Mouse (Mus musculus): ENCODE results near the gene Zfp791. TPM values are rescaled to one million over a fixed set of nuclear protein-coding genes. Genes with fewer than 3 reads are reported as not detected.

Zfp791 gene
- polyA plus RNA-seq, 1 experiment from 2014 or later, result 3.1 TPM

DNA sequence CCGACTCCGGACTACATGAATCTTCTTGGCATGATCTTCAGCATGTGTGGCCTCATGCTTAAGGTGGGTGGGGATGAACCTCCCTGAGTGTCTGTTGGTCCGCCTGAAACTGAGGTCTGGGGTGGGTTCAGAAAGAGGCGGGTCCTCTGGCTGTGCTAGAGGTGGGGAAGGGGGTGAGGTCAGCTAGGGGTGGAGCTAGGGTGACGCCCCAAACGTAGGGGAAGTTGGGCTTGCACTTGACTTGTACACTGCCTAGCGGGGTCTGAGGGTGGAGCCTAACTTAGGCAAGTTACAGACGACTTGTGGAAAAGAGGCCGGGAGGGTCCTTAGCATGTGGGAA, 41.7 kb downstream of the Zfp791 start, which contains the start of gene Wdr83:
Wdr83 (minus strand) TSS at position 91 of the 340 bp plus-strand sequence.
- peak within 1 kb of the TSS; percentile 96 for H3K4me2 ChIP-seq
- WGBS, result 0% methylated on average over 9 of the region's 9 CpGs
- peaks cover 23% of the 10 kb centered on the region for H3K36me3 ChIP-seq
- peaks cover 41% of the 10 kb centered on the region for H3K4me1 ChIP-seq (replicated peaks)
- H3K9ac ChIP-seq, result peak within 1 kb of the TSS; percentile 91
- peak; percentile 41 for ATAC-seq (ENCODE audit: low FRiP score)
- no peaks in the 10 kb centered on the region for H3K27me3 ChIP-seq
- peak within 1 kb of the TSS; percentile 88 for H3K4me3 ChIP-seq
- no peaks in the 10 kb centered on the region for H3K9me3 ChIP-seq
- peak within 1 kb of the TSS; percentile 76 for H3K27ac ChIP-seq

GRCm38 (mm10) chr8:85080532-85081215, 42.2 kb downstream of the Zfp791 start, which contains the start of gene Wdr83os:
Wdr83os (plus strand) TSS chr8:85080740.
- H3K9me3 ChIP-seq, result no peaks in the 10 kb centered on the region
- peak within 1 kb of the TSS; percentile 76 for H3K27ac ChIP-seq
- peaks cover 41% of the 10 kb centered on the region for H3K4me1 ChIP-seq (replicated peaks)
- peak within 1 kb of the TSS; percentile 96 for H3K4me2 ChIP-seq
- H3K4me3 ChIP-seq, result peak within 1 kb of the TSS; percentile 88
- H3K36me3 ChIP-seq, result peaks cover 28% of the 10 kb centered on the region
- peak within 1 kb of the TSS; percentile 91 for H3K9ac ChIP-seq
- peak; percentile 21; the same call in 1 of the 2 replicates for ATAC-seq (ENCODE audit: low FRiP score)
- H3K27me3 ChIP-seq, result no peaks in the 10 kb centered on the region
- 0% methylated on average over 30 of the region's 30 CpGs for WGBS

DNA sequence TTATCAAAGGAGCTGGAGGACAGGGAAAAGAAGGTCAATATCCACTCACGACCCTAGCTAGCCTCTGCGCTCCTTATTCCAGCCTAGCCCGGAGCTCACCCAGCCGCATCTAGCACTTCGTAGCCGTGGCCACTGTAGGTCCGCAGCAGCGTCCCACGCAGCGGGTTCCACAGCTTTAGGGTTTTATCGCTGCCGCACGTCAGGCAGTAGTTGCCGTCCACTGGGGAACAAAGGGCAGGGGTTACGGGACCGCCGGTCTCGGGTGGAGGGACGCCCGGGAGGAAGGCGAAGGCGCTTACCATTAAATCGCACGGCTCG, 42.7 kb downstream of the Zfp791 start:
- peak overlapping the region; percentile 91 for H3K9ac ChIP-seq
- peak overlapping the region; percentile 88 for H3K4me3 ChIP-seq
- under 1% methylated on average over 25 of the region's 25 CpGs for WGBS
- peaks cover 28% of the 10 kb centered on the region for H3K36me3 ChIP-seq
- peaks cover 41% of the 10 kb centered on the region for H3K4me1 ChIP-seq (replicated peaks)
- no peaks in the 10 kb centered on the region for H3K9me3 ChIP-seq
- no peaks in the 10 kb centered on the region for H3K27me3 ChIP-seq
- H3K27ac ChIP-seq, result peak overlapping the region; percentile 76
- ATAC-seq (ENCODE audit: low FRiP score), result no peak
- H3K4me2 ChIP-seq, result peak overlapping the region; percentile 96

- Histone ChIP-seq H3K9me3 (no peaks in the 10 kb centered on the region), H3K27me3 (no peaks in the 10 kb centered on the region), H3K4me1 (replicated peaks) (peaks cover 37% of the 10 kb centered on the region), H3K36me3 (peaks cover 48% of the 10 kb centered on the region), H3K9ac (0 out of 2 replicates have a peak overlapping the region, but pooled peaks have one; percentile 39), H3K4me3 (no peak overlapping the region), H3K27ac (no peak overlapping the region), H3K4me2 (no peak overlapping the region)
- no peak for ATAC-seq (ENCODE audit: low FRiP score)
- 0% methylated on average over 2 of the region's 2 CpGs for WGBS
Observed at GRCm38 (mm10) chr8:85076993-85077392, 45.9 kb downstream of the Zfp791 start.

- 82% methylated on average over 9 of the region's 9 CpGs for WGBS
- Histone ChIP-seq H3K4me2 (no peak overlapping the region), H3K36me3 (peaks cover 48% of the 10 kb centered on the region)
Observed at GRCm38 (mm10) chr8:85076001-85076400, 46.9 kb downstream of the Zfp791 start.

DNA sequence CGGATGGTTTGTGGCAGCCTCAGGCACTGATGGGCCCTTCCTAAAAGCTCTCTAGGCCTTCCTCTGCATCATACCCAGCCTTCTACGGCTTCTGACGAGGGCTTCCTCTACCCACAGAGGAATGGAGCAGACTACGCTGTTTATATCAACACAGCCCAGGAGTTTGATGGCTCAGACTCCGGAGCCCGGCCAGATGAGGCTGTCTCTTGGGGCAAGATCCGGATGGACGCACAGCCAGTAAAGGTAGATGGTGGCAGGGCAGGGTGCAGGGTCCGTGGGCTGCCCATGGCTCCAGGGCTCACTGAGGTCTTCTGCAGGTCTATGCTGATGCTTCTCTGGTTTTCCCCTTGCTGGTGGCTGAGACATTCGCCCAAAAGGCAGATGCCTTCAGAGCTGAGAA, 48.3 kb downstream of the Zfp791 start:
- ATAC-seq (ENCODE audit: low FRiP score), result no peak

More at GRCm38 (mm10) chr8:85076001-85076400, 46.9 kb downstream of the Zfp791 start:
- Histone ChIP-seq H3K9ac (no peak overlapping the region), H3K27ac (no peak overlapping the region), H3K4me1 (replicated peaks) (peaks cover 31% of the 10 kb centered on the region), H3K4me3 (no peak overlapping the region), H3K27me3 (no peaks in the 10 kb centered on the region), H3K9me3 (no peaks in the 10 kb centered on the region)
- ATAC-seq (ENCODE audit: low FRiP score), result no peak

DNA sequence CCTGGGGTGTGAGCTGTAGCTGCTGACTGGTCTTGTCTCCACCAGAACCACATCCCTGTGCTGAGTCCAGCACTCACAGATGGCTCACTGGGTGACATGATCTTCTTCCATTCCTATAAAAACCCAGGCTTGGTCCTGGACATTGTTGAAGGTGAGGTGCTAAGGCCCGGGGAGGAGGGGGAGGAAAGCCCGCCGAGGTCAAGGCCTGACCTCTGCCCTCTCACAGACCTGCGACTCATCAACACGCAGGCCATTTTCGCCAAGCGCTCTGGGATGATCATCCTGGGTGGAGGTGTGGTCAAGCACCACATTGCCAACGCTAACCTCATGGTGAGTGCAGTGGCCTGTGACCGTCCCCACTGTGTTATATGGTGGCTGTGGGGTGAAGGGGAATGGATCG, 48.7 kb downstream of the Zfp791 start:
- WGBS, result 84% methylated on average over 10 of the region's 10 CpGs

More for the DNA sequence above, 48.3 kb downstream of the Zfp791 start:
- no peak overlapping the region for H3K27ac ChIP-seq
- H3K36me3 ChIP-seq, result peaks cover 48% of the 10 kb centered on the region
- no peak overlapping the region for H3K4me2 ChIP-seq
- no peak overlapping the region for H3K9ac ChIP-seq
- 97% methylated on average over 10 of the region's 10 CpGs for WGBS
- H3K4me3 ChIP-seq, result no peak overlapping the region
- no peaks in the 10 kb centered on the region for H3K9me3 ChIP-seq
- H3K27me3 ChIP-seq, result no peaks in the 10 kb centered on the region
- peaks cover 29% of the 10 kb centered on the region for H3K4me1 ChIP-seq (replicated peaks)

GRCm38 (mm10) chr8:85073041-85073612, 49.8 kb downstream of the Zfp791 start:
- Histone ChIP-seq H3K4me3 (no peak overlapping the region), H3K9ac (no peak overlapping the region)

More for the DNA sequence above, 48.7 kb downstream of the Zfp791 start:
- no peak for ATAC-seq (ENCODE audit: low FRiP score)
- Histone ChIP-seq H3K4me3 (no peak overlapping the region), H3K27ac (no peak overlapping the region), H3K27me3 (no peaks in the 10 kb centered on the region), H3K4me1 (replicated peaks) (peaks cover 25% of the 10 kb centered on the region), H3K9ac (no peak overlapping the region), H3K4me2 (no peak overlapping the region), H3K9me3 (no peaks in the 10 kb centered on the region), H3K36me3 (peaks cover 49% of the 10 kb centered on the region)

GRCm38 (mm10) chr8:85072364-85072929, 50.4 kb downstream of the Zfp791 start:
- Histone ChIP-seq H3K27me3 (no peaks in the 10 kb centered on the region), H3K4me3 (peak overlapping the region; percentile 87), H3K4me2 (peak overlapping the region; percentile 68), H3K4me1 (replicated peaks) (peaks cover 25% of the 10 kb centered on the region), H3K36me3 (peaks cover 54% of the 10 kb centered on the region), H3K27ac (peak overlapping the region; percentile 94), H3K9ac (peak overlapping the region; percentile 89), H3K9me3 (no peaks in the 10 kb centered on the region)
- 47% methylated on average over 9 of the region's 9 CpGs for WGBS
- no peak for ATAC-seq (ENCODE audit: low FRiP score)

More at GRCm38 (mm10) chr8:85073041-85073612, 49.8 kb downstream of the Zfp791 start:
- Histone ChIP-seq H3K36me3 (peaks cover 51% of the 10 kb centered on the region), H3K27me3 (no peaks in the 10 kb centered on the region), H3K27ac (no peak overlapping the region), H3K9me3 (no peaks in the 10 kb centered on the region), H3K4me1 (replicated peaks) (peaks cover 25% of the 10 kb centered on the region), H3K4me2 (peak overlapping the region; percentile 68)
- no peak for ATAC-seq (ENCODE audit: low FRiP score)
- 93% methylated on average over 15 of the region's 15 CpGs for WGBS

- peak within 1 kb of the TSS; percentile 89 for H3K9ac ChIP-seq
- peak within 1 kb of the TSS; percentile 87 for H3K4me3 ChIP-seq
- peaks cover 61% of the 10 kb centered on the region for H3K36me3 ChIP-seq
- peak within 1 kb of the TSS; percentile 94 for H3K27ac ChIP-seq
- under 1% methylated on average over 68 of the region's 68 CpGs for WGBS
- peaks cover 23% of the 10 kb centered on the region for H3K4me1 ChIP-seq (replicated peaks)
- no peaks in the 10 kb centered on the region for H3K9me3 ChIP-seq
- H3K27me3 ChIP-seq, result no peaks in the 10 kb centered on the region
- H3K4me2 ChIP-seq, result peak within 1 kb of the TSS; percentile 68
- peak; percentile 89 for ATAC-seq (ENCODE audit: low FRiP score)
Observed at GRCm38 (mm10) chr8:85071514-85072281, 51.2 kb downstream of the Zfp791 start, which contains the start of gene Dhps. Dhps (plus strand) TSS chr8:85071757.

DNA sequence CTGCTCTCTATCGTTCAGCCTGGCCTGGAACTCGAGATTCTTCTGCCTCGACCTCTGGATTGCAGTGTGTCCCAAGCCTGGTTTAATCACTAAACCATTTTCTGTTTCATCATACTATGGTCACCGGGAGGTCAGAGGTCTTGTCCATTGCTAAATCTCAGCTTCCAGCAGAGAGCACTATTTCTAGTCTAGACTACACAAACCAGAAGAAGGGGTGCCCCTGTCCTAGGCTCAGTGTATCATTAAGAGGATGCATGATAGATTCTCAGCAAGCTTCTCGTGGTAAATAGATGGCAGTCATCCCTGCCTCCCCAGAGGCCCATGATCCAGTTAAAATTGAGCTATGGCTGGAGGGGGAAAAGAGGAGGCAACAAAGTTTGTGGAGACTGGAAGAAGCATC, 51.9 kb downstream of the Zfp791 start:
- peak overlapping the region; percentile 68 for H3K4me2 ChIP-seq
- 86% methylated on average over 5 of the region's 5 CpGs for WGBS
- peaks cover 61% of the 10 kb centered on the region for H3K36me3 ChIP-seq
- H3K9ac ChIP-seq, result peak overlapping the region; percentile 89; the same call in 1 of the 2 replicates
- H3K27ac ChIP-seq, result peak overlapping the region; percentile 94
- H3K27me3 ChIP-seq, result no peaks in the 10 kb centered on the region
- ATAC-seq (ENCODE audit: low FRiP score), result no peak
- no peaks in the 10 kb centered on the region for H3K9me3 ChIP-seq
- H3K4me3 ChIP-seq, result peak overlapping the region; percentile 87
- peaks cover 22% of the 10 kb centered on the region for H3K4me1 ChIP-seq (replicated peaks)

DNA sequence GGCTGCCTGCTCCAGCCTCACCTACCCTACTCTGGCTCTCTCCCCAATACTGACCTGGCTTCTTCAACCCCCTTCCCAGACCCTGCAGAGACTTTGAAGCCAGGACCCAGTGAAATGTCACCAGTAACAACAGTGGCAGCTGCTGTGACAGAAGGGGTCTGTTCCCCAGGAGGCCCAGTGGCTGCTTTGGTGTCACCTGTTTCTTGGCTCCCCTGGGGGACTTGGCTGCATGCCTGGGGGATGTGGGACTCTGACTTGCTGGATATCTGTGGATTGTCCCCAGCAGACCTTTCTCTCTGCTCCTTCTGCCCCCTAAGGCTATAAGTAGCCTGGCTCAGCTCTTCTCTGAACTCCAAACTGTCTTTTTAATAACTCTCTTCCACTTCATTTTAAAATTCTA, 54.9 kb downstream of the Zfp791 start, which contains the start of gene Gm5741:
Gm5741 (minus strand) TSS at position 1 of the 400 bp plus-strand sequence.
- no peak within 1 kb of the TSS for H3K4me2 ChIP-seq
- ATAC-seq (ENCODE audit: low FRiP score), result no peak
- H3K27ac ChIP-seq, result no peak within 1 kb of the TSS
- H3K36me3 ChIP-seq, result peaks cover 50% of the 10 kb centered on the region
- H3K4me1 ChIP-seq (replicated peaks), result peaks cover 17% of the 10 kb centered on the region
- no peaks in the 10 kb centered on the region for H3K27me3 ChIP-seq
- H3K4me3 ChIP-seq, result no peak within 1 kb of the TSS
- no peaks in the 10 kb centered on the region for H3K9me3 ChIP-seq
- peak within 1 kb of the TSS; percentile 35; the same call in 1 of the 2 replicates for H3K9ac ChIP-seq

Data from hindbrain, embryonic 13.5 days (tissue).